Mouse (Mus musculus) embryonic facial prominence, embryonic 12.5 days (tissue): ENCODE measurements around the gene Elk4. TPM values are rescaled to one million over a fixed set of nuclear protein-coding genes. Genes with fewer than 3 reads are reported as not detected.

Experiments
- ATAC-seq: fragments of 200-750 bp; cut with Nextera tagmentation; 2 replicates; pipeline ENCODE4 v1.8.0; 2017; ENCODE audit not compliant: insufficient number of reproducible peaks, insufficient read depth, low FRiP score, low TSS enrichment
- H3K27ac ChIP-seq: fragments of 300-500 bp; sonication (generic); 2 replicates; pipeline ENCODE4 v1.5.1; 2016; ENCODE audit warnings: mild to moderate bottlenecking
- H3K27me3 ChIP-seq: fragments of 300-500 bp; sonication (generic); 2 replicates; pipeline ENCODE4 v1.6.1; 2016; ENCODE audit warnings: mild to moderate bottlenecking, moderate library complexity
- H3K36me3 ChIP-seq: fragments of 300-500 bp; sonication (generic); 2 replicates; pipeline ENCODE4 v1.6.1; 2016; ENCODE audit warnings: mild to moderate bottlenecking
- H3K4me1 ChIP-seq: fragments of 300-500 bp; sonication (generic); 2 replicates; pipeline ENCODE4 v1.6.1; 2016
- H3K4me2 ChIP-seq: fragments of 300-500 bp; sonication (generic); replicated peaks from 2 replicates; pipeline ENCODE4 v1.6.1; 2016; ENCODE audit warnings: mild to moderate bottlenecking, moderate library complexity
- H3K4me3 ChIP-seq: fragments of 300-500 bp; sonication (generic); 2 replicates; pipeline ENCODE4 v1.5.1; 2016; ENCODE audit warnings: mild to moderate bottlenecking
- H3K9ac ChIP-seq: fragments of 300-500 bp; sonication (generic); 2 replicates; pipeline ENCODE4 v1.6.1; 2016; ENCODE audit warnings: mild to moderate bottlenecking, moderate library complexity
- H3K9me3 ChIP-seq: fragments of 300-500 bp; sonication (generic); 2 replicates; pipeline ENCODE4 v1.6.1; 2016; ENCODE audit warnings: mild to moderate bottlenecking, moderate library complexity
- WGBS: fragments of 180-500 bp; shearing (Covaris S2); methylation state at CpG from one replicate; pipeline ENCODE4 v1.1.7; 2016; 5-methylcytosine and 5-hydroxymethylcytosine counted together
- polyA plus RNA-seq: library from polyadenylated mRNA; unstranded; fragments of >200 nt; fragmentation: Nextera tagmentation; extraction: Ambion mirVana; gene quantifications from 2 replicates; pipeline ENCODE4 v1.2.1, GENCODE M21; 2016

Gene Elk4
- 18.1 and 18.7 TPM in 2 replicates for polyA plus RNA-seq

- peak; percentile 84 for ATAC-seq
- H3K36me3 ChIP-seq = no peaks in the 10 kb centered on the region
- peak within 1 kb of the TSS; percentile 63 for H3K4me2 ChIP-seq
- WGBS = under 1% methylated on average over 61 of the region's 61 CpGs
- H3K9me3 ChIP-seq = no peaks in the 10 kb centered on the region
- peak within 1 kb of the TSS; percentile 85 for H3K4me3 ChIP-seq
- H3K27me3 ChIP-seq = no peaks in the 10 kb centered on the region
- peak within 1 kb of the TSS; percentile 87 for H3K9ac ChIP-seq
- peaks cover 21% of the 10 kb centered on the region for H3K4me1 ChIP-seq
- peak within 1 kb of the TSS; percentile 98 for H3K27ac ChIP-seq
Observed at GRCm38 (mm10) chr1:132007282-132007815, at the start of gene Elk4. TSS of gene Elk4 (plus strand) at chr1:132007607.

GRCm38 (mm10) chr1:131961004-131961403 lies 46.4 kb upstream of the Elk4 start:
- 48% methylated on average over 2 of the region's 2 CpGs for WGBS
- Histone ChIP-seq H3K9ac (no peak overlapping the region), H3K27me3 (peaks cover 40% of the 10 kb centered on the region), H3K9me3 (no peaks in the 10 kb centered on the region), H3K36me3 (no peaks in the 10 kb centered on the region), H3K4me2 (no peak overlapping the region), H3K4me3 (no peak overlapping the region), H3K27ac (no peak overlapping the region), H3K4me1 (peaks cover 6% of the 10 kb centered on the region)
- no peak for ATAC-seq

GRCm38 (mm10) chr1:131962606-131963084 lies 44.8 kb upstream of the Elk4 start, which contains the start of gene Slc45a3:
TSS of gene Slc45a3 (plus strand) at chr1:131962967.
- Histone ChIP-seq H3K9ac (peak within 1 kb of the TSS; percentile 73), H3K4me2 (peak within 1 kb of the TSS; percentile 99), H3K4me1 (peaks cover 6% of the 10 kb centered on the region), H3K36me3 (no peaks in the 10 kb centered on the region), H3K4me3 (peak within 1 kb of the TSS; percentile 77), H3K27ac (no peak within 1 kb of the TSS), H3K27me3 (peaks cover 47% of the 10 kb centered on the region), H3K9me3 (no peaks in the 10 kb centered on the region)
- WGBS = under 1% methylated on average over 34 of the region's 35 CpGs
- no peak for ATAC-seq

GRCm38 (mm10) chr1:131963085-131963951 lies 44.1 kb upstream of the Elk4 start:
- Histone ChIP-seq H3K4me3 (peak overlapping the region; percentile 77), H3K4me1 (peaks cover 6% of the 10 kb centered on the region), H3K9me3 (no peaks in the 10 kb centered on the region), H3K9ac (peak overlapping the region; percentile 73), H3K27ac (no peak overlapping the region), H3K4me2 (peak overlapping the region; percentile 99), H3K36me3 (no peaks in the 10 kb centered on the region), H3K27me3 (peaks cover 47% of the 10 kb centered on the region)
- peak; percentile 48; the same call in 1 of the 2 replicates for ATAC-seq
- under 1% methylated on average over 65 of the region's 76 CpGs for WGBS

- peaks cover 53% of the 10 kb centered on the region for H3K27me3 ChIP-seq
- ATAC-seq = no peak
- H3K9me3 ChIP-seq = no peaks in the 10 kb centered on the region
- no peak overlapping the region for H3K27ac ChIP-seq
- H3K4me3 ChIP-seq = peak overlapping the region; percentile 77; the same call in 1 of the 2 replicates
- H3K4me2 ChIP-seq = peak overlapping the region; percentile 99
- H3K9ac ChIP-seq = peak overlapping the region; percentile 73; the same call in 1 of the 2 replicates
- no peaks in the 10 kb centered on the region for H3K36me3 ChIP-seq
- 33% methylated on average over 5 of the region's 5 CpGs for WGBS
- H3K4me1 ChIP-seq = peaks cover 6% of the 10 kb centered on the region
Observed at GRCm38 (mm10) chr1:131964100-131964499, 43.3 kb upstream of the Elk4 start.

- Histone ChIP-seq H3K4me2 (no peak overlapping the region), H3K27ac (no peak overlapping the region), H3K9me3 (no peaks in the 10 kb centered on the region), H3K27me3 (peaks cover 54% of the 10 kb centered on the region), H3K36me3 (no peaks in the 10 kb centered on the region), H3K9ac (no peak overlapping the region), H3K4me3 (no peak overlapping the region), H3K4me1 (peaks cover 6% of the 10 kb centered on the region)
- no peak for ATAC-seq
- 75% methylated on average over 7 of the region's 7 CpGs for WGBS
Observed at GRCm38 (mm10) chr1:131964580-131964979, 42.8 kb upstream of the Elk4 start.

GRCm38 (mm10) chr1:131965818-131966217 lies 41.6 kb upstream of the Elk4 start:
- no peak for ATAC-seq

GRCm38 (mm10) chr1:131967336-131967735 lies 40.1 kb upstream of the Elk4 start:
- Histone ChIP-seq H3K27ac (no peak overlapping the region), H3K36me3 (no peaks in the 10 kb centered on the region), H3K9ac (no peak overlapping the region), H3K27me3 (peaks cover 42% of the 10 kb centered on the region), H3K9me3 (no peaks in the 10 kb centered on the region), H3K4me1 (peaks cover 28% of the 10 kb centered on the region), H3K4me2 (no peak overlapping the region), H3K4me3 (no peak overlapping the region)
- ATAC-seq = no peak
- WGBS = 78% methylated on average over 7 of the region's 7 CpGs

More at GRCm38 (mm10) chr1:131965818-131966217, 41.6 kb upstream of the Elk4 start:
- H3K9ac ChIP-seq = no peak overlapping the region
- H3K4me1 ChIP-seq = peaks cover 13% of the 10 kb centered on the region
- no peak overlapping the region for H3K4me3 ChIP-seq
- no peaks in the 10 kb centered on the region for H3K36me3 ChIP-seq
- H3K27ac ChIP-seq = no peak overlapping the region
- H3K27me3 ChIP-seq = peaks cover 54% of the 10 kb centered on the region
- no peak overlapping the region for H3K4me2 ChIP-seq
- WGBS = 39% methylated on average over 5 of the region's 5 CpGs
- no peaks in the 10 kb centered on the region for H3K9me3 ChIP-seq

- no peaks in the 10 kb centered on the region for H3K9me3 ChIP-seq
- no peak overlapping the region for H3K9ac ChIP-seq
- peaks cover 34% of the 10 kb centered on the region for H3K27me3 ChIP-seq
- H3K27ac ChIP-seq = no peak overlapping the region
- no peak overlapping the region for H3K4me3 ChIP-seq
- no peak overlapping the region for H3K4me2 ChIP-seq
- 33% methylated on average over 3 of the region's 3 CpGs for WGBS
- H3K36me3 ChIP-seq = no peaks in the 10 kb centered on the region
- ATAC-seq = no peak
- H3K4me1 ChIP-seq = peaks cover 36% of the 10 kb centered on the region
Observed at GRCm38 (mm10) chr1:131968556-131968955, 38.9 kb upstream of the Elk4 start.

GRCm38 (mm10) chr1:131968983-131969382 lies 38.4 kb upstream of the Elk4 start:
- WGBS = 61% methylated on average over 6 of the region's 6 CpGs
- H3K4me1 ChIP-seq = peaks cover 33% of the 10 kb centered on the region

GRCm38 (mm10) chr1:131969825-131970224 lies 37.6 kb upstream of the Elk4 start:
- H3K9ac ChIP-seq = no peak overlapping the region
- H3K27me3 ChIP-seq = peaks cover 24% of the 10 kb centered on the region
- no peaks in the 10 kb centered on the region for H3K36me3 ChIP-seq
- no peak for ATAC-seq
- WGBS = 47% methylated on average over 4 of the region's 4 CpGs
- H3K4me1 ChIP-seq = peaks cover 33% of the 10 kb centered on the region
- H3K9me3 ChIP-seq = no peaks in the 10 kb centered on the region
- no peak overlapping the region for H3K4me2 ChIP-seq
- H3K4me3 ChIP-seq = no peak overlapping the region
- H3K27ac ChIP-seq = no peak overlapping the region

More at GRCm38 (mm10) chr1:131968983-131969382, 38.4 kb upstream of the Elk4 start:
- Histone ChIP-seq H3K4me3 (no peak overlapping the region), H3K36me3 (no peaks in the 10 kb centered on the region), H3K9ac (no peak overlapping the region), H3K27ac (no peak overlapping the region), H3K27me3 (peaks cover 33% of the 10 kb centered on the region), H3K9me3 (no peaks in the 10 kb centered on the region), H3K4me2 (no peak overlapping the region)
- no peak for ATAC-seq
